Mouse (Mus musculus): ENCODE data around the gene Gcgr. TPM values are rescaled to one million over a fixed set of nuclear protein-coding genes. Genes with fewer than 3 reads are reported as not detected.
"Not testable (repeated sequence)": the region's sequence is repeated elsewhere in the genome, so short reads cannot be mapped to it uniquely, and the experiment has no call there.

Gcgr gene
- total RNA-seq, 1 experiment from 2014 or later, result not detected

DNA sequence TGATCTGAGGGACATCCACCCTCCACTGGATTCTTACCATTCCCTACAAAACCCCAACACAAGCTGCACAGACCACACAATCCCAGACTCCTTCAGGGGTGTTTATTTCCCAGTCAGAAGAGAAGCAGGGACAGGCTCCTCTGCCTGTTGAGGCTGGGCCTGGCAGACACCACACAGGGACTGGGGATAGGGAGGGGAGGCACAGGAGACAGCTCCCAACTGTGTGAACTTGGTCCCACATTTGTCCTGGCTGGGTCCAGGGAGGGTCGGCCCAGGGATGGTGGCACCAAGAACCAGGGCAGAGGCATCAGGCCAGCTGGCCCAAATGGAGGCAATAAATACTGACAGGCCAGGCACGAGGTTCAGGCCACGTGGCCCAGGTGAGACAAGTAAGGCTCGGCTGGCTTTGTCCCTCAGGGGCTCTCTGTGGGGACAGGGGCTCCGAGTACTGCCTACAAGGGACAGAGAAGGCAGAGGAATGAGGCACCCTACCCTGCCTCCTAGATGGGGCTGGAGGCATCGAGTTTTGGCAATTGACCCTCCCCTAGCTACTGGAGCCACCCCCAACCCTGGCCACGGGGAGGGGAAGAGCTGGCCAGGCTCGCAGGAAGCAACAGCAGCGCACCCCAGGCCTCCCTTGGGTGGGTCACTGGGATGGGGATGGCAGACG is 47.7 kb downstream of the Gcgr start:
- ATAC-seq (replicated peaks; ENCODE audit: insufficient number of reproducible peaks, low FRiP score, low TSS enrichment, poor library complexity, severe bottlenecking), result no peak

DNA sequence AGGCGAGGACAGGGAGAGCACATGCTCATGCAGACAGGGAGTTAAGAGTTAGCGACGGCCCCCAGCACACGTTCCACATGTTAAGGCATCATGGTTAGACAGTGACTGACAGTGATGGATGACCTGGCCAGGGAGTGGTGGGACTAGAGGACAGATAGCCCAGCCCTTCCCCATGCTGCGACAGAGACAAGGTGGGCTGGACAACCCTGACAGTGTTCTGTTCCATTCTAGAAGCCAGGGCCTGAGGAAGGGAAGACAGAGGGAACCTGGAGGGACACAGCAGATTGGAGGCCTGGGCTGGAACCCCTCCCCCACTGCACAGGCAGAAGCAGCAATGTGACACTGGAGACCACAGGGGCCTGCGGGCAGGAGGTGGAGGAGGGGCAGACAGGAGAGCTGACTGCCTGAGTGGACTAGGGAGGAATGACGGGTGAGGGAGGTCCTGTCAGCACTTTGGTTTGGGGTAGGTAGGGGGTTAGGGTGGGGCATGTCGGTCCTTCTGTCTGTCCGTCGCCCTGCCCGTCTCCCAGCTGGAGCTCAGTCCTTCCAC is 48.3 kb downstream of the Gcgr start:
- no peak for ATAC-seq (replicated peaks; ENCODE audit: insufficient number of reproducible peaks, low FRiP score, low TSS enrichment, poor library complexity, severe bottlenecking)

DNA sequence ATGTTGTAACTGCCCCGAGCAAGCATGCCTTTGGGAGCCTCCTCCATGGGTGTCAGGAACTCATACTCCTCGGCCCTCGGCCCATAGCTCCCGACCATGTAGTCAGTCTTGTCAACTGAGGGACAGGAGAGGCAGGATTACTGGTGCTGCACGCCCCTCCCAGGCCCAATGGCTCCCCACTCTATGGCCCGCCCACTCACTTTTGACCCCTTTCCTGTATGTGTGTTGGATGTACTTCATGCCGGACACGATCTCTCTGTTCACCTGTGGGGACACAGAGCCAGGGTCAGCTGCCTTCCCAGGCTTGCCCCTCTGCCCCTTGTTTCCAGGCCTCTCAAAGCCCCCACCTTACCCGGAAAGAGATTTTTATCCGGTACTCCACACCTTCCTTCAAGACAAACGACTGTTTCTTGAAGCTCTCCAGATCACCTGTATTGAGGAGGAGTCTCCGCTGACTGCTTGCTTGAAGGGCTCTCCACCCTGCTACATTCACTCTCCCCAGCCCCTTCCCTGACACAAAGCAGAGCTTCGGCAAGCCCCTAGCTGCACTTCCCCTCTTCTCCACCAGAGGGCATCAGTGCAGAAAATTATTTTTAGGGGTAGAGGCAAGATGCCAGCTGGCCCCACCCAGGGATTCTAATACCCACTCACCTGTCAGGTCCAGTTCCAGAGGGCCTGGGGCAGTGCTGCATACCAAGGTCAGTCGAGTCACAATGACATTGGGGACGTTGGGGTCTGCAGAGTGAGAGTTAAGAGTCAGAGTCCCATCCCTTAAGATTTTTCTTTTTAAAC is 49.0 kb downstream of the Gcgr start:
- ATAC-seq (replicated peaks; ENCODE audit: insufficient number of reproducible peaks, low FRiP score, low TSS enrichment, poor library complexity, severe bottlenecking), result 0 out of 2 replicates have a peak, but pooled peaks have one; percentile 19

DNA sequence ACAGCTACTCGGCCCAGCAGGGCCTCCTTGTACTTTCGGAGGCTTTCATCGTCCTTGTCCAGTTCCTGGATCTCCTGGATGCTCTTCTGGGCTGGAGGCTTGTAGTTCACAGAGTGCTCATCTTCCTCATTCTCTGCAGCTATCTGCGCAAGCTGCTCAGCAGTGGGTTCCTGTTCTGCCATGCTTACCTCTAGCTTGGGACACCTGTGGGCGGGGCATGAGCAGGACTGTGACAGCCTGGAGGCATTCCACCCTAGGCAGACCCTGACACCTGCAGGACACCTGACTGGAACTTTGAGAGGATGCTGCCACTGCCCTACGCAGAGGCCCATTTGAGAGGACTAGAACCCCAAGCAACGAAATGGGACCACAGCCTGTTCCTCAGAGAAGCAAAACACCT is 49.7 kb downstream of the Gcgr start:
- ATAC-seq (replicated peaks; ENCODE audit: insufficient number of reproducible peaks, low FRiP score, low TSS enrichment, poor library complexity, severe bottlenecking), result no peak

DNA sequence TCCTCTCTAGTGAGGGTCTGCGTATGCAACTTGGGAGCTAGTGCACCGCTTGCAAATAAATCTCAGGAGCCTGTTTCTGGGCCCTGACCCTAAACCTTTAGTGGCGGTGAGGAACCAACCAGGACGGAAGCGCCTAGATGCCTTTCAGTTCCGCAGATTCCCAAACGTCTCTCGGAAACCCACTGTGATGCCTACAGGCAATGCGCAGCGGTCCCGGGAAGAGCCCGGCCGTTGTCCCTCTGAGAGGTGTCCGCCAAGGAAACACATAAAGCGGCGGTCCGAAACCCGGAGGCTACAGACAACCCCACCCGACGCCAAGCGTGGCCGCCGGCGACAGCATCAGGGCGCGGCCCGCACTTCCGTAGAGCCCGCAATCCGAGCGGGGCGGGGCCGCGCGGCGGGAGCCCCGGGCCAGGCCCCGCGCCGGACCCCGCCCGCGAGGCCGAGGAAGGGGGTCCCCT is 50.4 kb downstream of the Gcgr start:
- ATAC-seq (replicated peaks; ENCODE audit: insufficient number of reproducible peaks, low FRiP score, low TSS enrichment, poor library complexity, severe bottlenecking), result no peak

DNA sequence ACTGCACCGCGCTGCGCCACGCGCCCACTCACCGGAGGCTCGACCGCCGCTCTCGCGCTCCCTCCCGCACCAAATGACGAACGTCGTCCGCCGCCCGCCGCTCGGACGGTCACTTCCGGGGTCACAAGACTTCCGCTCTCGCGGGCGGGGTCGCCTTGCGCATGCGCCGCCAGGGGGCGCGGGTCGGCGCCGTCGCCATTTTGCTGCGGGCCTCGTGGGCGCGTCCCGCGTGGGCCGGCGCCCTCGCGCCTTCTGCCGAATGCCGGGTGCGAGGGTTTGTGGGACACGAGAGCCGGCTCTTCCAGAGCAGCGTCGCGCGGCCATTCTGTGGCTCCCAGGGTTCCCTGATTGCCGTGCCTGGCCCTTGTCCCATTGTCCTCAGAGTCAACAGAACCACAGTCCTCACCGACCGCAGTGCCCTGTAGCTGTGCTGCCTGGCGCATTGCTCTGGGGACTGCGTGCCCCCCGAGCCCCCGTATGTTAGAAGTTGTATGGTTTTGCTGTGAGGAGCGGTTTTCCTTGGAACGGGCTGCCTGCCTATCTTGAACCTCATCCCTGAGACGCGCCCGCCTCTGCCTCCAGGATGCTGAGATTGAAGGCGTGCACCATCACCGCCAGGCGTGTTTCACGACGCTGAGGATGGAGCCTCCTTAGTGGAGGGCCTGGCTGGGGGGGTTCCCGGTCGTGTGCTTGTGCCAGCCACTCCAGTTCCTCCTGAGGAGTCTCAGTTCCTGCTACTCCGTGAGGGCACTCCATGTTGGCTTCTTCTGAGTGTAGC is 51.2 kb downstream of the Gcgr start, which contains the start of gene Arhgdia:
Gene Arhgdia, minus strand, starts transcription at position 135 of the 778 bp plus-strand sequence.
- ATAC-seq (replicated peaks; ENCODE audit: insufficient number of reproducible peaks, low FRiP score, low TSS enrichment, poor library complexity, severe bottlenecking), result peak; percentile 66

DNA sequence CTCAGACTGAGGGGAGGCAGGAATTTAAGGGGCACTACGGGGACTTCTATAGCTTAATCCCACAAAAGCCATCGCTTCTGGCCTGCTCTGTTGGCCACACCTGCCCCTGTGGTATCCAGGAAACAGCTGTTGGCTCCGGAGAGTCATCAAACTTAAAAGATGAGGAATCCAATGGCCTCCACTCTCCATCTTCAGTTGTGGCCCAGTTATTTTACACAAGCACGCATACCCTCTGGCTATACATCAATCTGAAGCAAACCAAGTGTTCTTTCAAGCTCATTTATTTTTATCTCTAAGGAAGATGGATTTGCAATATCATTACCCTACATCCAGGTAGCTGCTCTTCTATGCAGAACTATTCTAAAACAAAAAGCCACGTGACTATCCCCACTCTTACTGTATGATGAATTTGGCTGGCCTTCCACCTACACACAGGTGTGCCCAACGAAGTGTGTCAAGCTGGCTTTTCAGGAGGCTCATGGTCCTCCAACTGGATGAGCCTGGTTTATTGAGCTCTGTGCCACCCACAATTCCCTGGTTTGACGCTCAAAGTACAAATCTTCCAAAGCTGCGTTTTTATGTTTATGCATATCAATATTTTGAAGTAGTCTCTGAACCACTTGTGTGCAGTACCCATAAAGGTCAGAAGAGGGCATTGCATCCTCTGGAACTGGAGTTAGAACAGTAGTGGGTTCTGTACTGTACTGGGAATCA is 51.9 kb downstream of the Gcgr start:
- 0 out of 2 replicates have a peak, but pooled peaks have one; percentile 6 for ATAC-seq (replicated peaks; ENCODE audit: insufficient number of reproducible peaks, low FRiP score, low TSS enrichment, poor library complexity, severe bottlenecking)

DNA sequence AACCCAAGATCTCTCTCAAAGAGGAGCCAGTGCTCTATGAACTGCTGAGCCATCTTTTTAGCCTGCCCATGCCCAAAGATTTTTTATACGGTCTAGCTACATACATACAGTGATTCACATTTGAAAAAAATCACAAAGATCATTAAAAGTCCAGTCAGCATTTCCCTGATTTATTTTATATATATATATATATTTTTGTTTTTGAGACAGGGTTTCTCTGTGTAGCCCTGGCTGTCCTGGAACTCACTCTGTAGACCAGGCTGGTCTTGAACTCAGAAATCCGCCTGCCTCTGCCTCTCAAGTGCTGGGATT is 52.4 kb downstream of the Gcgr start:
- ATAC-seq (replicated peaks; ENCODE audit: insufficient number of reproducible peaks, low FRiP score, low TSS enrichment, poor library complexity, severe bottlenecking), result not testable (repeated sequence)

DNA sequence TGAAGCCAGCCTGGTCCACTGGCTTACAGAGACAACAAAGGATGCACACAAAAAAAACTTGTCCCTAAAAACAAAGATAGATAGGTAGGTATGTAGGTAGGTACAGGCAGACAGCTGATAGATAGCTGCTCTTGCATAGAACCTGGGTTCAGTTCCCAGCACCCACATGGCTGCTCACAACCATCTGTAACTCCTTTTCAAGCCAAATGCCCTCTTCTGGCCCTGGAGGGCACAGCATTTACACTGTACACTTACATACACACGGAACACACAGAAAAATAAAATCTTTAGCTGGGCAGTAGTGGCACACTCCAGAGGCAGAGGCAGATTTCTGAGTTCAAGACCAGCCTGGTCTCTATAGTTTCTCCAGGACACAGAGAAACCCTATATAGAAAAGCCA is 53.4 kb downstream of the Gcgr start:
- ATAC-seq (replicated peaks; ENCODE audit: insufficient number of reproducible peaks, low FRiP score, low TSS enrichment, poor library complexity, severe bottlenecking), result no peak

DNA sequence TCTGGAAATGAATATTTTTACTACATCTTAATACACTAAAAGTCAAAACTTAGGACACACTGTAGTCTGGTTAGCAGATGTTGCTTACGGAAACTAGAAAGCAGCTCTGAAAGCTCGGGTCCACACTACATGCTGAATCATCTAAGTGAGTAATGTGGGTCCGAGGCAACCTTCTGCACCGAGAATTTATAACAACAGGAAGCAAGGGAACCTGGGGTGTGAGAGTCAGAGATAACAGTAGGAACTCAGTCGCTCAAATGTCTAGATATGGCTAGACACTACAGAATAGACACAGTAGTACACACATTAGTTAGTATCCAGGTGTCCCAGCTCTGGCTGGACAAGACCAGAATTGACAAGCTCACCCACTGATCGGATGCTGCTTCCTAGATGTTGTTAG is 58.0 kb downstream of the Gcgr start:
- no peak for ATAC-seq (replicated peaks; ENCODE audit: insufficient number of reproducible peaks, low FRiP score, low TSS enrichment, poor library complexity, severe bottlenecking)

Other genes with a start within 250 kb of the Gcgr start
- gene Actg1, start 182.2 kb upstream of the Gcgr start, total RNA-seq (2017), result 1,753 to 2,142 TPM (median 1,849 TPM) in 3 replicates
- 0.29 to 0.75 TPM in 2 of 3 replicates, not detected in the other for gene Fscn2, start 169.2 kb upstream of the Gcgr start, total RNA-seq (2017)
- 5.5 to 16.4 TPM (median 9.4 TPM) in 3 replicates for gene Faap100, start 151.9 kb upstream of the Gcgr start, total RNA-seq (2017)
- gene Nploc4, start 93.0 kb upstream of the Gcgr start, total RNA-seq (2017), result 36.2 to 43.1 TPM (median 37.2 TPM) in 3 replicates
- not detected in 3 replicates for gene Tspan10, start 88.1 kb upstream of the Gcgr start, total RNA-seq (2017)
- gene Pde6g, start 77.2 kb upstream of the Gcgr start, total RNA-seq (2017), result 0.29 TPM in 1 of 3 replicates, not detected in the others
- 3.5 to 6.4 TPM (median 3.9 TPM) in 3 replicates for gene Oxld1, start 72.6 kb upstream of the Gcgr start, total RNA-seq (2017)
- 17.9 to 37.4 TPM (median 25.2 TPM) in 3 replicates for gene Ccdc137, start 72.6 kb upstream of the Gcgr start, total RNA-seq (2017)
- gene Arl16, start 63.1 kb upstream of the Gcgr start, total RNA-seq (2017), result 4.8 to 15.5 TPM (median 14.4 TPM) in 3 replicates
- gene Mrpl12, start 46.1 kb upstream of the Gcgr start, total RNA-seq (2017), result 30.7 to 37.5 TPM (median 32.4 TPM) in 3 replicates
- gene Slc25a10, start 38.9 kb upstream of the Gcgr start, total RNA-seq (2017), result 6.6 to 8.1 TPM (median 7.4 TPM) in 3 replicates
- 13.8 to 21.9 TPM (median 16.9 TPM) in 3 replicates for gene Mcrip1, start 19.0 kb downstream of the Gcgr start, total RNA-seq (2017)
- not detected in 3 replicates for gene Ppp1r27, start 20.4 kb downstream of the Gcgr start, total RNA-seq (2017)
- 331 to 434 TPM (median 349 TPM) in 3 replicates for gene P4hb, start 42.6 kb downstream of the Gcgr start, total RNA-seq (2017)
- 163 to 262 TPM (median 173 TPM) in 3 replicates for gene Arhgdia, start 50.9 kb downstream of the Gcgr start, total RNA-seq (2017)
- 78.4 to 113 TPM (median 112 TPM) in 3 replicates for gene Alyref, start 67.7 kb downstream of the Gcgr start, total RNA-seq (2017)
- 18.5 to 31.2 TPM (median 26.5 TPM) in 3 replicates for gene Anapc11, start 67.7 kb downstream of the Gcgr start, total RNA-seq (2017)
- gene Npb, start 77.8 kb downstream of the Gcgr start, total RNA-seq (2017), result not detected in 3 replicates
- 26.9 to 43.7 TPM (median 32.9 TPM) in 3 replicates for gene Pcyt2, start 87.2 kb downstream of the Gcgr start, total RNA-seq (2017)
- 131 to 192 TPM (median 132 TPM) in 3 replicates for gene Sirt7, start 94.5 kb downstream of the Gcgr start, total RNA-seq (2017)
- 28.8 to 34.0 TPM (median 33.8 TPM) in 3 replicates for gene Mafg, start 102.9 kb downstream of the Gcgr start, total RNA-seq (2017)
- 0.57 to 0.58 TPM in 2 of 3 replicates, not detected in the other for gene Pycr1, start 113.1 kb downstream of the Gcgr start, total RNA-seq (2017)
- gene Myadml2, start 117.5 kb downstream of the Gcgr start, total RNA-seq (2017), result not detected in 3 replicates
- gene Notum, start 130.5 kb downstream of the Gcgr start, total RNA-seq (2017), result not detected in 3 replicates
- 32.3 to 55.6 TPM (median 50.2 TPM) in 3 replicates for gene Aspscr1, start 142.3 kb downstream of the Gcgr start, total RNA-seq (2017)
- gene Cenpx, start 183.0 kb downstream of the Gcgr start, total RNA-seq (2017), result 27.0 to 58.3 TPM (median 41.9 TPM) in 3 replicates
- gene Lrrc45, start 183.2 kb downstream of the Gcgr start, total RNA-seq (2017), result 39.7 to 45.3 TPM (median 41.0 TPM) in 3 replicates
- 7.1 to 9.7 TPM in 2 of 3 replicates, not detected in the other for gene Rac3, start 190.8 kb downstream of the Gcgr start, total RNA-seq (2017)
- 14.8 to 32.2 TPM (median 23.8 TPM) in 3 replicates for gene Dcxr, start 196.6 kb downstream of the Gcgr start, total RNA-seq (2017)
- 2.0 TPM in 1 of 3 replicates, not detected in the others for gene Cbr2, start 201.4 kb downstream of the Gcgr start, total RNA-seq (2017)
- 2.3 to 66.8 TPM (median 12.5 TPM) in 3 replicates for gene Hmga1b, start 232.1 kb downstream of the Gcgr start, total RNA-seq (2017)